Mouse (Mus musculus) forebrain, embryonic 15.5 days (tissue): Measurements from ENCODE around the gene Pdcd10. TPM values are rescaled to one million over a fixed set of nuclear protein-coding genes. Genes with fewer than 3 reads are reported as not detected.

Experiments used
- ATAC-seq: fragments of 200-750 bp; cut with Nextera tagmentation; replicated peaks from 2 replicates; pipeline ENCODE4 v1.8.0; 2017; ENCODE audit warnings: mild to moderate bottlenecking, moderate TSS enrichment, moderate library complexity
- H3K27ac ChIP-seq: fragments of 300-500 bp; sonication (generic); replicated peaks from 2 replicates; pipeline ENCODE4 v1.5.1; 2015; ENCODE audit warnings: mild to moderate bottlenecking, inconsistent platforms
- H3K27me3 ChIP-seq: fragments of 300-500 bp; sonication (generic); 2 replicates; pipeline ENCODE4 v1.6.1; 2015; ENCODE audit warnings: inconsistent platforms
- H3K36me3 ChIP-seq: fragments of 300-500 bp; sonication (generic); 2 replicates; pipeline ENCODE4 v1.6.1; 2015; ENCODE audit warnings: mild to moderate bottlenecking, inconsistent platforms
- H3K4me1 ChIP-seq: fragments of 300-500 bp; sonication (generic); 2 replicates; pipeline ENCODE4 v1.6.1; 2015; ENCODE audit warnings: inconsistent platforms
- H3K4me2 ChIP-seq: fragments of 300-500 bp; sonication (generic); replicated peaks from 2 replicates; pipeline ENCODE4 v1.6.1; 2015; ENCODE audit warnings: mild to moderate bottlenecking, inconsistent platforms
- H3K4me3 ChIP-seq: fragments of 300-500 bp; sonication (generic); 2 replicates; pipeline ENCODE4 v1.5.1; 2015; ENCODE audit warnings: mild to moderate bottlenecking, inconsistent platforms
- H3K9ac ChIP-seq: fragments of 300-500 bp; sonication (generic); replicated peaks from 2 replicates; pipeline ENCODE4 v1.6.1; 2015; ENCODE audit warnings: mild to moderate bottlenecking, inconsistent platforms
- H3K9me3 ChIP-seq: fragments of 300-500 bp; sonication (generic); 2 replicates; pipeline ENCODE4 v1.6.1; 2016; ENCODE audit warnings: inconsistent platforms
- WGBS: fragments of 180-500 bp; shearing (Covaris S2); methylation state at CpG from one replicate; pipeline ENCODE4 v1.1.7; 2015; ENCODE audit warnings: mixed read lengths; 5-methylcytosine and 5-hydroxymethylcytosine counted together
- polyA plus RNA-seq: library from polyadenylated mRNA; unstranded; fragments of >200 nt; fragmentation: Nextera tagmentation; extraction: Ambion mirVana; gene quantifications from 2 replicates; pipeline ENCODE4 v1.2.1, GENCODE M21; 2015

The Pdcd10 gene
- polyA plus RNA-seq, 1 experiment from 2014 or later = 82.6 TPM

DNA sequence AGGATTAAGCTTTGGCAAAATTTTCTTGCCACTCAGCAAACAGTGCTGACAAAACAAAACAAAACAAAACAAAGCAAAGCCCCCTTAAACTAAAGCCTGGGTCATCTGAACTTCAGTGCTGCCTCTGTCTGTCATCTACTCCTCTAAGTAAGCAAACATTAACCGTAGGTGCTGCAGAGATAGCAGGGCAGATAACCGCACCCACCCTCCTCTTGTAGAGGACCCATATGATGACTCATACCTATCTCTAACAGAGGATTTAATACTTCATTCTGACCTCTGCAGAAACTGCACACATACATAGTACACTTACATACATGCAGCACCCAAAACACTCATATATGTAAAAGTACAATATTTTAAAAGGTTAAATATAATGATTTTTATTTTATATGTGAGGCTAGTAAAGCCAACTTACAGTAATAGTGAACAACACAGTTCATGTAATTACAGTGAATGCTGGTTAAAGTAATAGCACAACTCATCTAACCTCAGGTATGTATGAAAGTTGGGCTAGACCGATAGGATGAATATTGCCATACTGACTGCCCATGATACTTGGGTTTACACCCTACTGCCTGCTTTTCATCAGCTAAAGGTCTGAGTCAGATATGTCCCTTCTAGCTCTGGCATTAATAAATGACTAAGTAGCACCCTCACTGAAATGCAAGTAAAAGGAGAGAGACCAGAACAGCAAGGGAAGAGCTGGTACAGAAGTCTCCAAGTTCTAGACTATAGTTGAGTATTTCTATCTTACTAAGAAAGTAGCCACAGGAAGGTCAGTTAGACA, 22.4 kb downstream of the Pdcd10 start:
- Histone ChIP-seq H3K4me3 (no peak overlapping the region), H3K4me1 (no peaks in the 10 kb centered on the region), H3K4me2 (no peak overlapping the region), H3K9ac (no peak overlapping the region), H3K27me3 (no peaks in the 10 kb centered on the region), H3K9me3 (no peaks in the 10 kb centered on the region), H3K36me3 (peaks cover 10% of the 10 kb centered on the region), H3K27ac (no peak overlapping the region)
- no peak for ATAC-seq
- WGBS = 89% methylated on average over 3 of the region's 3 CpGs

DNA sequence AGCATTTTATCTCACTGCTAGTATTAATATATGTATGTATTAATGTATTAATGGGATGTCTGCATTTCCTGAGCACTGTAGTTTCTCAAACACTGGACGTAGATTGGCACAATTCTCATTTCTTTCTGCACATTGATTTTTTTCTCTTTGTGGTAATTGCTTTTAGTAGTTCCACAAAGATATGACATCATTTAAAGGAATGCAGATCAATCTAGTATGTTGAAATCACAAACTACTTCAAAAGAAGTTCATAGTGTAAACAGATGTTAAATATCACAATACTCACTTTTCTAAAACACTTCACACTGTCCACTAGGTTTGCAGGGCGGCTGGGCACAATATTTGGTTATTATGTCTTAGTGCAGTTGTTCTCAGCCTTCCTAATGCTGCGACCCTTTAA, 25.6 kb downstream of the Pdcd10 start:
- peaks cover 14% of the 10 kb centered on the region; the same call in 1 of the 2 replicates for H3K36me3 ChIP-seq
- no peaks in the 10 kb centered on the region for H3K27me3 ChIP-seq
- WGBS = 87% methylated on average over 3 of the region's 3 CpGs
- no peak overlapping the region for H3K27ac ChIP-seq
- no peak for ATAC-seq
- H3K4me1 ChIP-seq = no peaks in the 10 kb centered on the region
- no peak overlapping the region for H3K4me3 ChIP-seq
- H3K4me2 ChIP-seq = no peak overlapping the region
- no peaks in the 10 kb centered on the region for H3K9me3 ChIP-seq
- no peak overlapping the region for H3K9ac ChIP-seq

DNA sequence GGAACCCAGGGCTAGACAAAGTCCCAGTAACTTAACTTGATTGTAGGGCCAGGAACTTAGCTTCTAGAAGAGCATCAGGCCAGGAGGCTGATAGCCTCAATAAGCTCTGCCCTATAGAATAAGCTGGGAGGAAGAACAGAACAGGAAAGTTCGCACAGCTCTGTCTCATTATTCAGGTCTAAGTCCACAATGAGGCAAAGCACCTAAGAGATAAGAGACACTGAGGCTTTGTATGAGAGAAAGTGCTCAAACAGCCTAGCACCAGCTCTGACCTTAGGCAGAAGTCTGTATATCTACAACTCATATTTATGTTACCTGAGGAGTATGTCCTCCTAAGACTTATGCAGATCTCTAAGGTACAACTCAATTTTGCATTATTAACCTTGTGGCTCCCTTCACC, 34.1 kb downstream of the Pdcd10 start:
- Histone ChIP-seq H3K9ac (no peak overlapping the region), H3K4me3 (no peak overlapping the region), H3K27me3 (no peaks in the 10 kb centered on the region), H3K4me1 (0 out of 2 replicates have a peak, but pooled peaks cover 6% of the 10 kb centered on the region), H3K4me2 (no peak overlapping the region), H3K27ac (no peak overlapping the region), H3K9me3 (no peaks in the 10 kb centered on the region), H3K36me3 (peaks cover 23% of the 10 kb centered on the region)
- ATAC-seq = no peak
- WGBS = 93% methylated on average over 1 of the region's 1 CpGs

- no peak for ATAC-seq
- H3K4me3 ChIP-seq = no peak overlapping the region
- WGBS = 53% methylated on average over 2 of the region's 2 CpGs
These were observed 35.3 kb downstream of the Pdcd10 start for GRCm38 (mm10) chr3:75521314-75521713.

DNA sequence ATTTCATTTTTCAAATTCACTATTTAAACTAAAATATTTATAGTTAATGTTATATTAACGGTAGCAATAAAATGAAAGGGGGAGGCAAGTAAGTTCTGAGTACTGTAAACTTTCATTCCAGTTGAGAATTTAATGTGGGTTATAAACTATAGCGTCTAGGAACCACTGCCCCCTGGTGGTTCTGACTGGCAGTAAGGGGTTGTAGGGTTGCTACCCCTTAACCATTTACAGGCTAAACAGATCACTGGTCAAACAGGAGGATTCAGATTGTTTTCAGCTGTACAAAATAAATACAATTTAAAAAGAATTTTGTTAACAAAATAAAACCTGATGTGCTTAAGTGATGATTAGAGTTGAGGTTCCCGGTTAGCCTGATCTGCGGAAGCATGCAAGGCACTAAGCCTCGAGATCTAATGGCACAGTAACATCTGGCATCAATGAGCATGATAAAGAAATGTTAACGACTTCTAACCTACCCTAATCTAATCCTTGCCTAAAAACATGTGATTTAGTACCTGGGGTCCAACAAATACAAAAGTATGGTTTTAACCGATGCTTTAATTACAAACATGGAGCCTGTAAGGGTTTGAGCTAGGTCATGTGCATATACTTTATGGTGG, 38.9 kb downstream of the Pdcd10 start:
- ATAC-seq = no peak
- no peaks in the 10 kb centered on the region for H3K27me3 ChIP-seq
- peaks cover 19% of the 10 kb centered on the region for H3K36me3 ChIP-seq
- H3K4me2 ChIP-seq = no peak overlapping the region
- H3K4me3 ChIP-seq = no peak overlapping the region
- no peaks in the 10 kb centered on the region for H3K9me3 ChIP-seq
- 0 out of 2 replicates have a peak, but pooled peaks cover 6% of the 10 kb centered on the region for H3K4me1 ChIP-seq
- H3K27ac ChIP-seq = no peak overlapping the region
- H3K9ac ChIP-seq = no peak overlapping the region
- WGBS = 78% methylated on average over 7 of the region's 7 CpGs

More at GRCm38 (mm10) chr3:75521314-75521713, 35.3 kb downstream of the Pdcd10 start:
- no peaks in the 10 kb centered on the region for H3K27me3 ChIP-seq
- no peak overlapping the region for H3K9ac ChIP-seq
- H3K4me2 ChIP-seq = no peak overlapping the region
- H3K27ac ChIP-seq = no peak overlapping the region
- H3K9me3 ChIP-seq = no peaks in the 10 kb centered on the region
- H3K4me1 ChIP-seq = 0 out of 2 replicates have a peak, but pooled peaks cover 6% of the 10 kb centered on the region
- H3K36me3 ChIP-seq = peaks cover 15% of the 10 kb centered on the region

DNA sequence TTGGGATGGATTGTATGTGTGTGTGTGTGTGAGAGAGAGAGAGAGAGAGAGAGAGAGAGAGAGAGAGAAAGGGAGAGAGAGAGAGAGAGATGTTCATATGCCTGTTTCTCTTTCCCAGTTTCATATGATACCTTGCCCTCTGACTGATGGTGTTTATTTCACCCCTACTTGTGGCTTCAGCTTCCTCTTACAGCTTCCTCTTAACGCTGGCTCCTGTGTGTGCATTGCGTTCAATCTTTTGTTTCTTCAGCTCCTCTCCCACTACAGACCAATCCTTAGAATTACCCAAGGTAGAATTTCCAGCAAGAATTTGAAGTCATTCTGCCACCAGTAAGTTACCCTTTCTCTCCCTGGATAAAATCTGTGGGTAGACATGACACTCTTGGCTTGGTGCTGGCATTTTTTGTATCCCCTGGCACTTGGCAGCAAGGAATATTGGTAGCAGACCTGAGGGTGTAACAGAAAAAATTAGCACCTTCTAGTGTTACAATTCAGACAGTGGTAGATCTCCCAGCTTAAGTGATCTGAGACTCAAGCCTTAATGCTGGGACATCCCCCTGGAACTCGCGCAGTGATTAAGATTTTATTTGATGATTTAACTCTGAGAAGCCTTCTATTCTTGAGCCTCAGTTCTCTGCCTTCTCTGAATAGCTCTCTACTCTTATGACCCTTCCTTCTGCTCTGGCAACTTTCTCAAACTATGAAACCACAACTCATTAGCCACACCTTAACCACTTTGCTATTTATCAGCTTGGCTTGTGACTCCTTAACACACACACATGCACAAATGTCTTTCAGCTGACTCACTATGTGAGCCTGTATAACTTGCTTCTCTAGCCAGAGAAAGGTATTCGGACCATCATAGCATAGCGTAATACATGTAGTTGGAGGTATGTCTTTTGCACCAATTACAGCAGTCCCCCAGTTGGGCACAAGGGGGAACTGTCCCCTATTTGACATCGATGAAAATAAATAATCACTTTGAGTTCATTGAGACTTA, 57.4 kb downstream of the Pdcd10 start:
- Histone ChIP-seq H3K4me1 (no peaks in the 10 kb centered on the region), H3K9me3 (no peaks in the 10 kb centered on the region), H3K27me3 (no peaks in the 10 kb centered on the region), H3K9ac (no peak overlapping the region), H3K36me3 (no peaks in the 10 kb centered on the region), H3K4me3 (no peak overlapping the region), H3K27ac (no peak overlapping the region), H3K4me2 (no peak overlapping the region)
- ATAC-seq = no peak
- 89% methylated on average over 7 of the region's 7 CpGs for WGBS

DNA sequence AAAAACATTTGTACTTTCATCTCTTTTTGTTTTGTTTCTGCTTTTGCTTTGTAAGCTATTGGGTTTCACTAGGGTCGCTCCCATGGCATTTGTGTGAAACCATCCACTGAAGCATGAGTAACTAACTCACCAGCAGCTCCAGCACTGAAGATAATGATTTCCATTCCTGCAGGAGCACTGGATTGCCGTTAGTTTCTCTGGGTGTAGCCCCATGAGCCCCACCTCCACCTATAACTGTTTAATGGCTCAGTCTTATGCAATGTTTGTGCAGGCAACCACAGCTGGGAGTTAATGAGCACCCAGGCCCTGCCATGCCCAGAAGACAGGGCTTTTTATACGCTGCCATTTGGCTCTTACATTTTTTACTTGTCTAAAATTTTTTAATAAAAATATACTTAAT, 63.7 kb downstream of the Pdcd10 start:
- Histone ChIP-seq H3K27me3 (no peaks in the 10 kb centered on the region), H3K4me1 (no peaks in the 10 kb centered on the region), H3K4me3 (no peak overlapping the region), H3K36me3 (no peaks in the 10 kb centered on the region), H3K4me2 (no peak overlapping the region), H3K9me3 (no peaks in the 10 kb centered on the region), H3K27ac (no peak overlapping the region), H3K9ac (no peak overlapping the region)
- ATAC-seq = no peak
- WGBS = 46% methylated on average over 3 of the region's 3 CpGs

DNA sequence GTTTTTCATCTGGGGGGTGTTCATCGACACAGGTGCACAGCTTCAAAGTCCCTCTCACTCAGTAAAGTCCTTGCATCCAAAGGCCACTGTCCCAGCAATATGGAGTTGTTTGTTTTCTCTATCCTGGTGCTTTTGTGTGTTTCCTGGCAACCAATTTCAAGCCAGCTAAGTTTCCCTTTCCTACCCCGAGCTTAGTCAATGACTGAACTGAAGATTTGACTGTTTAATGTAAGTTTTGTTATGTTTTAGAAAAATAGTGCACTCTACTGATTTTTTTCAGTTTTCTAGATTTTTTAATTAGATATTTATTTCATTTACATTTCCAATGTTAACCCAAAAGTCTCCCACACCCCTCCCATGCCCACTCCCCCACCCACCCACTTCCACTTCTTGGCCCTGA, 74.6 kb downstream of the Pdcd10 start, which contains the start of gene Wdr49:
Wdr49 (minus strand) TSS at position 101 of the 400 bp plus-strand sequence.
- Histone ChIP-seq H3K9me3 (no peaks in the 10 kb centered on the region), H3K4me1 (no peaks in the 10 kb centered on the region), H3K9ac (no peak within 1 kb of the TSS), H3K36me3 (no peaks in the 10 kb centered on the region), H3K27ac (no peak within 1 kb of the TSS), H3K4me2 (no peak within 1 kb of the TSS), H3K27me3 (no peaks in the 10 kb centered on the region), H3K4me3 (no peak within 1 kb of the TSS)
- WGBS = 31% methylated on average over 2 of the region's 2 CpGs
- ATAC-seq = no peak

DNA sequence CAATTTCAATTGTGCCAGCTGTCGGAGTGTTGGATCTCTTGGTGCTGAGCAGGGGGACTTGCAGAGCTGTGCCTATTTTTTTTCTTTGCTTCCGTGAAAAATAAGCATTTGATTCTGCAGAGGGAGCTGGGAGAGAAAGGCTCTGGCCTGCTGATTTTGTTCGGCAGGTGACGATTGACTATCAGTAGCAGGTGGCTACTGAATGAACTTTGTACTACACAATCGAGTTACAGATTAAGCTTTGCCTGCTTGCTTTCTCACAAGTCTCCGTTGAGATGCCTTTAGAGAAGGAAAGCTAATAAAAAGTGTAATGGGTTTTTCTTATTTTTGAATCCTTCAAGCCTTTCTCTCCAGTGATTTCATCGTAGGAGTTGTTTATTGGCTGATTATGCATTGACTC, 81.5 kb downstream of the Pdcd10 start:
- no peak overlapping the region for H3K4me3 ChIP-seq
- H3K27me3 ChIP-seq = no peaks in the 10 kb centered on the region
- H3K36me3 ChIP-seq = no peaks in the 10 kb centered on the region
- WGBS = 71% methylated on average over 7 of the region's 7 CpGs
- H3K9me3 ChIP-seq = no peaks in the 10 kb centered on the region
- no peak overlapping the region for H3K27ac ChIP-seq
- H3K4me1 ChIP-seq = no peaks in the 10 kb centered on the region
- no peak overlapping the region for H3K4me2 ChIP-seq
- ATAC-seq = no peak
- H3K9ac ChIP-seq = no peak overlapping the region

GRCm38 (mm10) chr3:75474657-75475056, 82.0 kb downstream of the Pdcd10 start:
- Histone ChIP-seq H3K4me3 (no peak overlapping the region), H3K4me2 (no peak overlapping the region), H3K27ac (no peak overlapping the region), H3K9ac (no peak overlapping the region), H3K36me3 (no peaks in the 10 kb centered on the region), H3K4me1 (no peaks in the 10 kb centered on the region), H3K27me3 (no peaks in the 10 kb centered on the region), H3K9me3 (no peaks in the 10 kb centered on the region)
- ATAC-seq = no peak
- WGBS = 86% methylated on average over 7 of the region's 7 CpGs

DNA sequence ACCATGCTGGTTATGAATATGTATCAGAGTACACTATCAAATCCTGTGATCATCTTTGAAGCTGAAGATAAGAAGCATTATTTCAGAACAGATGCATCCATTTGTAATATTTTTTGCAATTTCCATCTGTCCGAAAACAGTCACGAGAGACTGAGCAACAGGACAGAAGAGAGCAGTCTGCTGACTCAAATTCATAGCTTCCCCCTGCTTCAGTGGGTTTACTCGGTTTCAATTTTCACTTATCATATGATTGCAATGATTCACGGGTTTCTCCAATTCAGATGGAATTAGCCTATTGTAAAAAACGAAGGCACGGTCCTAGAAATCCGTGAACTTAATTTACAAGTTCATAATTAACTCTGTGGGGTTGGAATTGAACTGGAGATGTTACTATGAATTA, 88.5 kb downstream of the Pdcd10 start:
- WGBS = 84% methylated on average over 7 of the region's 7 CpGs
- no peak overlapping the region for H3K9ac ChIP-seq
- H3K27ac ChIP-seq = no peak overlapping the region
- no peak overlapping the region for H3K4me3 ChIP-seq
- H3K4me2 ChIP-seq = no peak overlapping the region
- no peak for ATAC-seq
- H3K27me3 ChIP-seq = no peaks in the 10 kb centered on the region
- H3K9me3 ChIP-seq = no peaks in the 10 kb centered on the region
- no peaks in the 10 kb centered on the region for H3K4me1 ChIP-seq
- no peaks in the 10 kb centered on the region for H3K36me3 ChIP-seq
